Mouse (Mus musculus) midbrain, embryonic 16.5 days (tissue): ENCODE data around the gene Cdk5rap1. TPM values are rescaled to one million over a fixed set of nuclear protein-coding genes. Genes with fewer than 3 reads are reported as not detected.
"Not testable (repeated sequence)": the region's sequence is repeated elsewhere in the genome, so short reads cannot be mapped to it uniquely, and the experiment has no call there.

Experiments
- ATAC-seq: fragments of 200-750 bp; cut with Nextera tagmentation; 2 replicates; pipeline ENCODE4 v1.8.0; 2017; ENCODE audit warnings: moderate TSS enrichment
- H3K27ac ChIP-seq: fragments of 300-500 bp; sonication (generic); 2 replicates; pipeline ENCODE4 v1.5.1; 2014; ENCODE audit warnings: mild to moderate bottlenecking, low read length, mixed read lengths
- H3K27me3 ChIP-seq: fragments of 300-500 bp; sonication (generic); 2 replicates; pipeline ENCODE4 v1.6.1; 2014; ENCODE audit warnings: low read depth, low read length, mixed read lengths; ENCODE audit not compliant: control insufficient read depth, insufficient read depth
- H3K36me3 ChIP-seq: fragments of 300-500 bp; sonication (generic); 2 replicates; pipeline ENCODE4 v1.6.1; 2014; ENCODE audit warnings: mild to moderate bottlenecking, low read length, moderate library complexity, mixed read lengths; ENCODE audit not compliant: control insufficient read depth, insufficient read depth
- H3K4me1 ChIP-seq: fragments of 300-500 bp; sonication (generic); 2 replicates; pipeline ENCODE4 v1.6.1; 2014; ENCODE audit warnings: mild to moderate bottlenecking, low read length, mixed read lengths; ENCODE audit not compliant: control insufficient read depth, insufficient read depth
- H3K4me2 ChIP-seq: fragments of 300-500 bp; sonication (generic); 2 replicates; pipeline ENCODE4 v1.6.1; 2014; ENCODE audit warnings: mild to moderate bottlenecking, low read length, mixed read lengths
- H3K4me3 ChIP-seq: fragments of 300-500 bp; sonication (generic); 2 replicates; pipeline ENCODE4 v1.5.1; 2014; ENCODE audit warnings: low read depth, mild to moderate bottlenecking, low read length, moderate library complexity, mixed read lengths
- H3K9ac ChIP-seq: fragments of 300-500 bp; sonication (generic); 2 replicates; pipeline ENCODE4 v1.6.1; 2014; ENCODE audit warnings: low read depth, low read length, mixed read lengths
- H3K9me3 ChIP-seq: fragments of 300-500 bp; sonication (generic); replicated peaks from 2 replicates; pipeline ENCODE4 v1.6.1; 2014; ENCODE audit warnings: mild to moderate bottlenecking, low read length, mixed read lengths; ENCODE audit not compliant: control insufficient read depth, poor library complexity, severe bottlenecking
- WGBS: fragments of 180-500 bp; shearing (Covaris S2); extraction: QIAGEN DNeasy Blood & Tissue Kit; methylation state at CpG from one replicate; pipeline ENCODE4 v1.1.7; 2014; 5-methylcytosine and 5-hydroxymethylcytosine counted together
- polyA plus RNA-seq: library from polyadenylated mRNA; unstranded; fragments of >200 nt; fragmentation: Nextera tagmentation; extraction: Ambion mirVana; gene quantifications from 2 replicates; pipeline ENCODE4 v1.2.1, GENCODE M21; 2015

Gene Cdk5rap1
- polyA plus RNA-seq, 1 experiment from 2014 or later: 16.3 TPM

DNA sequence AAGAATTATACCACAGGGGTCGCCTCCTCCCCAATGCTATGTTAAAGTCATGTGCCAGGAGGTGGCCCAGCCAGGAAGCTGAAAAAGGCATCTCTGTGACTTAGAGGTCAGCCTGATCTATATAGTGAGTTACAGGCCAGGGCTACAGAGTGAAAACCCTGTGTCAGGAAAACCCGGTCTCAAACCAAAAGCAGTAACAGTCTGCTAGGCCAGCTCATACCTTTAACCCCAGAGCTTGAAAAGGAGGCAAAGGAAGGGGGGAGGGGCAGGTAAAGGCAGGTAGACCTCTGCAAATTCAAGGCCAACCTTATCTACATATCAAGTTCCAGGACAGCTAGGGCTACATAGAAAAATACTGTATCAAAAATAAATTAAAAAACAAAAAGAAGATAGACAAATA is 33.5 kb downstream of the Cdk5rap1 start:
- H3K4me2 ChIP-seq: no peak overlapping the region
- H3K9me3 ChIP-seq: no peaks in the 10 kb centered on the region
- no peak overlapping the region for H3K4me3 ChIP-seq
- no peak for ATAC-seq
- no peaks in the 10 kb centered on the region for H3K27me3 ChIP-seq
- no peak overlapping the region for H3K27ac ChIP-seq
- no peak overlapping the region for H3K9ac ChIP-seq
- no peaks in the 10 kb centered on the region for H3K4me1 ChIP-seq
- WGBS: 66% methylated on average over 2 of the region's 2 CpGs
- peaks cover 12% of the 10 kb centered on the region; the same call in 1 of the 2 replicates for H3K36me3 ChIP-seq

DNA sequence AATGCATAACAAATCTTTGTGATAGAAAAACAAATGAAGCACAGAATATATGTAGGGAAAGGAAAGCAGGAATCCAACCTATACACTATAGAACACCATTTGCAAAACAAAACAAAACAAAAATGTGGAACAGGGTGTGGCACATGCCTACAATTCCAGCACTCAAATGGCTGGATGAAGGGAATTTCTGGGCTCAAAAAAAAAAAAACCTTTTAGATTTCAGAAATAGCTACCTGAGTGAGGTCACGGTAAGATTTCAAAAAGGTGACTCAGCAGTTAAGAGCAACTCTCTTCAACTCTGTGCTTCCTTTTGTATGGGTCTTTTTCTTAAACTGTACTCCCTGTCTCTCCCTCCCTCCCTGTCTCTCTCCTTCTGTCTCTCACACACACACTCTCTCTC is 34.6 kb downstream of the Cdk5rap1 start:
- no peak for ATAC-seq
- Histone ChIP-seq H3K9ac (no peak overlapping the region), H3K4me2 (no peak overlapping the region), H3K27me3 (no peaks in the 10 kb centered on the region), H3K36me3 (peaks cover 12% of the 10 kb centered on the region; the same call in 1 of the 2 replicates), H3K4me1 (no peaks in the 10 kb centered on the region), H3K27ac (no peak overlapping the region), H3K9me3 (no peaks in the 10 kb centered on the region), H3K4me3 (no peak overlapping the region)
- WGBS: 90% methylated on average over 1 of the region's 1 CpGs

DNA sequence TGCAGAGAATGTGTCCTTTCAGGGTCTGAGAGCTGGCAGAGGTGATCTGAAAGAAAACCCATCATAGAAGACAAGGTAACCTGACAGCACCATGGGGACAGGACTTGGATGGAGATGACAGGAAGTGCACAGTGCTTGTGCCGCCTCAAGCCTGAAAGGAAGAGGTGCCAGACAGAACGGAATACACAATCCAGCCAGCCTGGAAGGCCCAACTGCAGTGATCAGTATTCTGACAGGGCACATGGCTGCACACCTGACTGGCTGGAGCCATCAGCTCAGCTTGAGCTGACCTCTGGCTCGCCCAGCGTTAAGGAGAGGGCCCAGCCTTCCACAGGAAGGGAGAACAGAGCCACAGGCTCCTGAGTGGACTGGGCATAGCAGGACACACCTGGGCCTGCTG is 37.2 kb downstream of the Cdk5rap1 start:
- Histone ChIP-seq H3K9ac (no peak overlapping the region), H3K4me3 (no peak overlapping the region), H3K27ac (no peak overlapping the region), H3K27me3 (no peaks in the 10 kb centered on the region), H3K4me1 (no peaks in the 10 kb centered on the region), H3K4me2 (no peak overlapping the region), H3K36me3 (peaks cover 6% of the 10 kb centered on the region; the same call in 1 of the 2 replicates), H3K9me3 (no peaks in the 10 kb centered on the region)
- 65% methylated on average over 4 of the region's 4 CpGs for WGBS
- ATAC-seq: no peak

DNA sequence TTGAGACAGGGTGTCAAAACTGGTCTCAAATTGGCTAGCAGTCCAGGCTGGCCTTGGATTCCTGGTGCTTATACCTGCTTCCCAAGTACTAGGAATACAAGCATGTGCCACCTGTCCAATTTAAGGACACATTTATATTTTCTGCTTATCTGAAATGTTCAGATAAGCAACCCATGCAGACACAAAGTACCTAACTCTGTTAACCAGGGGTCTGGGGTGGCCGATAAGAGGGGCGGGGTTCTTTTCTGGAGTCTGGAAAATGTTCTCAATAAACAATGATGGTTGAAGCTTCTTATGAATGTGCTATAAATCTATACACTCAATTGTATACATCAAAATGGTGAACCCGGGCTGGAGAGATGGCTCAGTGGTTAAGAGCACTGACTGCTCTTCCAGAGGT is 46.0 kb downstream of the Cdk5rap1 start:
- H3K4me3 ChIP-seq: no peak overlapping the region
- no peak for ATAC-seq
- WGBS: 86% methylated on average over 3 of the region's 3 CpGs
- H3K4me2 ChIP-seq: no peak overlapping the region
- no peaks in the 10 kb centered on the region for H3K27me3 ChIP-seq
- H3K4me1 ChIP-seq: no peaks in the 10 kb centered on the region
- H3K9ac ChIP-seq: no peak overlapping the region
- no peaks in the 10 kb centered on the region for H3K36me3 ChIP-seq
- no peaks in the 10 kb centered on the region for H3K9me3 ChIP-seq
- no peak overlapping the region for H3K27ac ChIP-seq

DNA sequence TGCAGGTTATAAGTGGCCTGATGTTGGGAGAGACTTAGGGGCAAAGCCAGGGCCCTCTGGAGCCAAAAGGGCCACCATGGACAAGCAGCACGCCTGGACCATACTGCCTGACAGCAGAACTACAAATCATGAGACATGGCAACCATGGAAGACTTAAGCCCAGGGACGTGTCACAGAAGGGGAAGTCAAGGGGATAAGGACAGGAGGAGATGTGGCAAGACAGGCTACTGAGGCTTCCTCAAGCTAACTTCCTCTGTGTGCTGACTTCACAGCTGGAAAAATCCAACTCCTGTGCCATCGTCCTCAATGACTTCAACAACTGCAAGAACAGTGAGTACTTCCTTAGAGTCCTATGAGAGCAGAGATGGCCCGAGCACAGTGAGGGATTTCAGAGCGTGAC is 59.0 kb downstream of the Cdk5rap1 start:
- H3K4me2 ChIP-seq, H3K4me1 ChIP-seq, H3K9me3 ChIP-seq, H3K9ac ChIP-seq, H3K27me3 ChIP-seq, H3K4me3 ChIP-seq, H3K36me3 ChIP-seq, ATAC-seq, H3K27ac ChIP-seq: not testable (repeated sequence)
- WGBS: 83% methylated on average over 4 of the region's 5 CpGs

DNA sequence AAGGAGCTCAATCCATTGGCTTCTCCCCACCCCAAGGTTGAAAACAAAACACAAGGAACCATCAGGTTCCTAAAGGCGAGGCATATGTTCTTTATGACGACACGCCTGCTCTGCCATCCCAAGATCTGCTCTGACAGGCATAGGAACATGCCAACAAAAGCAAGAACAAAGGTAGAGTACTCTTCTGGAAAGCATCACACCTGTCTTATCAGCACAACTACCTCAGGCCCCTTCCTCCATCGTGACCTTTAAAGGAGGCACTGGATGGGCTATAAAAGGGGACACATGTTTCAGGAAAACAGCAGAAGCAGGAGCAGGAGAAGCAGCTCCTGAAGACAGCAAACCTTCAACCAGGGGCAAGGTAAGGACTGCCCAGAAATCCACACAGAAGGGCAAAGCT is 65.9 kb downstream of the Cdk5rap1 start, which contains the start of gene Bpifb9b:
TSS of gene Bpifb9b (plus strand) at position 301 of the 400 bp plus-strand sequence.
- not testable (repeated sequence) for H3K27me3 ChIP-seq, ATAC-seq, H3K4me1 ChIP-seq, H3K4me3 ChIP-seq, H3K9me3 ChIP-seq, H3K9ac ChIP-seq, H3K36me3 ChIP-seq, H3K4me2 ChIP-seq, H3K27ac ChIP-seq
- 80% methylated on average over 4 of the region's 4 CpGs for WGBS

DNA sequence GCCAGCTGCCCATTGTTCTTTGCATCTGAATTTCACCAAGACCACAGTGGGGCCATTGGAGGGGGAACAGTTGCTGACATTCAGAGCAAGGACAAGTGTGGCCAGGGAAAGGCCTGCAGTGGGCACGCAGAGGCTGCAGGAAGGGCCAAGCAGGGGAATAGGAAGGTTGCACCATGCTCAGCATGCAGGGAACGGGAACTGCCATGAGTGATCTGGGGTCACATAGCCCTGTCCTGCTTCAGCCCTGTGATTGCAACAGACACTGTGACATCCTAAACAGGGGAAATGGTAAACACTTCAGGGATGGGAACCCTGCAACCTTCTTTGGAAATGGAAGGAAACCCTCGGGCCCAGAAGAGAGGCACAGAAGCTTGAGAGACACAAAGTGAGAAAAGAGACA is 68.2 kb downstream of the Cdk5rap1 start:
- WGBS: 92% methylated on average over 1 of the region's 3 CpGs
- not testable (repeated sequence) for H3K9me3 ChIP-seq, H3K36me3 ChIP-seq

DNA sequence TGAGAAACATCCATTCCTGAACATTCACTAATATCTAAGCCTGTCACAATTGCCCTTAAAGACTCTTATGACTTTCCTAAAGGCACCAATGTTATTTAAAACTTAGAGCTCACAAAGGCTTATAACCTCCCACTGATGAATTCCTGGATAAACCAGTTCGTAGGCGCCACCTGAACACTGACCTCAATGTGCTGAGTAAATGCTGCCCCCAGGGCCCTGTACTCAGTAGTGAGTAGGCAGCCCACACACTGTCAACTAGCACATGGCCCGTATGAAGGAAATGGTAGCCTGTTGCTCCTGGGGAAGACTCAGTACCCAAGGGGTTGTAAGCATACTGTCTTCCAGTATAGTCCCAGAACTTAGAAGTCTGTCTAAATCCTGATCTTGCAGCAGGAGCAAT is 71.0 kb downstream of the Cdk5rap1 start:
- 88% methylated on average over 3 of the region's 3 CpGs for WGBS

More for the DNA sequence above, 68.2 kb downstream of the Cdk5rap1 start:
- H3K27me3 ChIP-seq, ATAC-seq, H3K27ac ChIP-seq, H3K4me3 ChIP-seq, H3K9ac ChIP-seq, H3K4me1 ChIP-seq, H3K4me2 ChIP-seq: not testable (repeated sequence)

DNA sequence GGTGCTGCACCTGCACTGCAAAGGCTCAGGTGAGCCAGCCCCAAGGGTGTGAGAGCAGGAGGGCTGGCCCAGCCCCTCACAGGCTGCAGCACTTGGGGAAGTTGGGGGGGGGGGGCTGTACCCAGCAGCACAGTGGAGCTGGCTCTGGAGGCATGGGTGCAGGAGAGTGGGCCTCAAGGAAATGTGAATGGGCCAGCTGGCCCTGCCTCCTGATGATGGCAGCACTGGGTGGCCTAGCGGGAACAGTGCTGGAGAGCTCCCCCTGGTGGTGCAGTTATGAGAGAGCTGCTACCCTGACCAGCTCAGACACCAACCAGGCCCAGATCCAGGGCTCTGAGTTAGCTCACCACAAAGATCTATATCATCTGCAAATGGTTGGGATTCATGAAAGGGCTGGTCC is 72.3 kb downstream of the Cdk5rap1 start:
- no peak overlapping the region for H3K4me3 ChIP-seq
- 8% methylated on average over 1 of the region's 1 CpGs for WGBS
- no peaks in the 10 kb centered on the region for H3K4me1 ChIP-seq
- H3K9me3 ChIP-seq: no peaks in the 10 kb centered on the region
- H3K4me2 ChIP-seq: no peak overlapping the region
- no peak for ATAC-seq
- no peak overlapping the region for H3K9ac ChIP-seq
- H3K27me3 ChIP-seq: no peaks in the 10 kb centered on the region
- H3K36me3 ChIP-seq: no peaks in the 10 kb centered on the region
- no peak overlapping the region for H3K27ac ChIP-seq

More for the DNA sequence above, 71.0 kb downstream of the Cdk5rap1 start:
- no peaks in the 10 kb centered on the region for H3K9me3 ChIP-seq
- H3K4me2 ChIP-seq: no peak overlapping the region
- no peaks in the 10 kb centered on the region for H3K27me3 ChIP-seq
- H3K27ac ChIP-seq: no peak overlapping the region
- H3K4me3 ChIP-seq: no peak overlapping the region
- H3K36me3 ChIP-seq: no peaks in the 10 kb centered on the region
- H3K4me1 ChIP-seq: no peaks in the 10 kb centered on the region
- no peak for ATAC-seq
- no peak overlapping the region for H3K9ac ChIP-seq
